Mouse (Mus musculus): ENCODE measurements around the gene Plxdc1. TPM values are rescaled to one million over a fixed set of nuclear protein-coding genes. Genes with fewer than 3 reads are reported as not detected.
"Not testable (repeated sequence)": the region's sequence is repeated elsewhere in the genome, so short reads cannot be mapped to it uniquely, and the experiment has no call there.

The Plxdc1 gene
- polyA plus RNA-seq, 1 experiment from 2014 or later = 2.0 TPM

DNA sequence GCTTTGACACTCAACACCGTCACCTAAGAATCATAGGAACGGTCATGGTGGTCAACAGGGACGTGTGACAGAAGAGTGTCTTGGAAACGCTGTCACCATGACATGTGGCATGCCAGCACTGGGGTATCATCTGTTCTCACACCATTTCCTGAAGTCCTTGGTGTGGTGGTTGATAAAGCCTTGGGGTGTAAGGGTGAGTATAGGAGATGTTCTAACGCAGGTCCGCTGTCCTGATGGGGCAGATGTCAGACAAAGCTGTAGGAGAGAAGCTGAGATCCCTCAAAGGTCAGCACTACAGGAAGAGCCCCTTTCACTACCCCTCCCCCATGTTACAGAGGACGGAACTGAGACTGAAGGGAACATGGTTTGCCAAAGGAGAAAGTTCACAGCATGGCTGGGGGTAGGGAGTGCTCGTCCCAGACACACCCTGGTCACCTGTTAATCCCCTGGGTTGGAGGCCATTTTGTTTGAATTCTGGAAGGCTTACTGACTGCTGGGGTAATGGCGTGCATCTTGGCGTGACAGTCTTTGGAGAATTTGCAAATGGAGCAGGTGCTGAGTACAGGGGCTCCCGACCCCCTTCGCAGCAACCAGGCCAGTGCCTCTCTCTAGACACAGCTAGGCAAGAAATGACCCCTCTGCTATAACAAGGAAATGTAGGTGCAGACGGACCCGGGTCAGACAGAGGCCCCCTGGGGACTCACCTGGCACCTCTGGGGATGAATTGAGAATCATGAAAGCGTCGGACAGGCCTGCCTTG is 32.9 kb downstream of the Plxdc1 start:
- 79% methylated on average over 14 of the region's 16 CpGs for WGBS
- Histone ChIP-seq H3K27ac (replicated peaks; ENCODE audit: low read depth, low read length) (no peak overlapping the region), H3K9me3 (ENCODE audit: control insufficient read depth, low read length) (no peaks in the 10 kb centered on the region), H3K27me3 (replicated peaks; ENCODE audit: control insufficient read depth, insufficient read depth, low read length) (no peaks in the 10 kb centered on the region), H3K4me1 (ENCODE audit: control insufficient read depth, insufficient read depth, low read length) (peaks cover 4% of the 10 kb centered on the region; the same call in 1 of the 2 replicates), H3K4me3 (ENCODE audit: low read depth, low read length) (no peak overlapping the region), H3K36me3 (ENCODE audit: control insufficient read depth, insufficient read depth, low read length) (no peaks in the 10 kb centered on the region), H3K4me2 (ENCODE audit: low read depth, low read length) (no peak overlapping the region), H3K9ac (ENCODE audit: low read depth, low read length) (no peak overlapping the region)
- ATAC-seq (ENCODE audit: low read depth) (no peak), DNase-seq (ENCODE audit: low spot score) (no peak)

DNA sequence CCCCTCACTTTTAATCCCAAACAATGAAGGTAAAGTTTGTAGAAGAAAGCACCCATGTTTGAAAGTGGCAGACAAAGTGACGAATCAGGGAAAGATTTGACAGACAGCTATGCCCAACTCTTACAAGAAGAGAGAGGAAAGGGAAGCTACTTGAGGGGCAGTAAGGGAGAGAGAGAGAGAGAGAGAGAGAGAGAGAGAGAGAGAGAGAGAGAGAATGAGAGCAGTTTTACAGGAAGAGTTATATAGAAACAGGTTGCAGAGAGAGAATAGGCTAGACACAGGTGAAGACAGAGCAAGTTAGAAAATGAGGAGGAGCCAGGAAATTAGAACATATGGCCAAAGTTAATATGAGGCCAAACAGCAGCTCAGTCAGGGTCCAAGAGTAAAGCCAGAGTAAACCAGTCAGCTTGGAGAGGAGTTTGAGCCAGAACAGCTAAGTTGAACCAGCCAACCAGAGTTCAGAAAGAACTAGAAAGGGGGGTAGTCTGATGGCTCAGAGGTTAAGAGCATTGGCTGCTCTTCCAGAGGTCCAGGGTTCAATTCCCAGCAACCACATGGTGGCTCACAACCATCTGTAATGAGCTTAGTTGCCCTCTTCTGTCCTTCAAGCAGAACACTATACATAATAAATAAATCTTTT is 33.8 kb downstream of the Plxdc1 start:
- H3K4me1 ChIP-seq (ENCODE audit: control insufficient read depth, insufficient read depth, low read length) = peaks cover 4% of the 10 kb centered on the region; the same call in 1 of the 2 replicates
- H3K36me3 ChIP-seq (ENCODE audit: control insufficient read depth, insufficient read depth, low read length) = no peaks in the 10 kb centered on the region
- no peak overlapping the region for H3K27ac ChIP-seq (replicated peaks; ENCODE audit: low read depth, low read length)
- no peaks in the 10 kb centered on the region for H3K9me3 ChIP-seq (ENCODE audit: control insufficient read depth, low read length)
- 74% methylated on average over 1 of the region's 1 CpGs for WGBS
- ATAC-seq (ENCODE audit: low read depth) (no peak), DNase-seq (ENCODE audit: low spot score) (no peak)
- no peaks in the 10 kb centered on the region for H3K27me3 ChIP-seq (replicated peaks; ENCODE audit: control insufficient read depth, insufficient read depth, low read length)
- H3K4me2 ChIP-seq (ENCODE audit: low read depth, low read length) = no peak overlapping the region
- H3K4me3 ChIP-seq (ENCODE audit: low read depth, low read length) = no peak overlapping the region
- no peak overlapping the region for H3K9ac ChIP-seq (ENCODE audit: low read depth, low read length)

DNA sequence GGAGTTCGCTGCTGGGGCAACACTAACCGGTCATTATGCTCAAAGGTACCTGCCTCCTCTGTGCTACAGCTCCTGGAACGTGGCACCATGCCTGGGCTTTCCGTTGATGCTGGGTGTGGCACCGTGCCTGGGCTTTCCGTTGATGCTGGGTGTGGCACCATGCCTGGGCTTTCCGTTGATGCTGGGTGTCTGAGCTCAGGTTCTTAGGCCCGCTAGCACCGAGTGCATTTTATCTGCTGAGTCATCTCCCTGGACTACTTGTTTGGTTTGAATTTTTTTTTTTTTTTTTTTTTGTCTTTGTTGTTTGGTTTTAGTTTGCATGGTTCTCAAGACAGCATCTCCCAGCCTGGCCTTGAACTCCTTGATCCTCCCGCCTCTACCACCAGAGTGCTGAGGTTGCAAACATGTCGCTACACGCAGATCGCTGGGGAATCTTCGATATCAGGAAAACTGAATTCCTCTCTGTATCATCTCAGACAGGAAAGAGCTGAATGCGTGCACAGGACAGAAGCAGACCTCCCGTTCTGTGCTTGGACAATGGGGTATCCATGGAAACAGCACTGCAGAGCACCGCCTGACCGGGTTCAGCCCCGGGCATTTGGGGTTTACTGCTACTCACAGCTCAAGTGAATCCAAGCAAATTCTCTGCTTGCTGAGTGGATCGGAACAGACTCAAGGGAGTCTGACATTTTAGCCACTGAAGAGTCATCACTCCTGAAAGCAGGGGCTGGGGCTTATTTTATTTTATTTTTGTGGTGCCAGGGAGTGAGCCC is 36.4 kb downstream of the Plxdc1 start:
- ATAC-seq (ENCODE audit: low read depth) (peak; percentile 60; the same call in 1 of the 2 replicates), DNase-seq (ENCODE audit: low spot score) (peak; percentile 63)
- no peak overlapping the region; the same call in 1 of the 2 replicates for H3K9ac ChIP-seq (ENCODE audit: low read depth, low read length)
- H3K9me3 ChIP-seq (ENCODE audit: control insufficient read depth, low read length) = no peaks in the 10 kb centered on the region
- H3K36me3 ChIP-seq (ENCODE audit: control insufficient read depth, insufficient read depth, low read length) = no peaks in the 10 kb centered on the region
- 51% methylated on average over 20 of the region's 20 CpGs for WGBS
- H3K4me2 ChIP-seq (ENCODE audit: low read depth, low read length) = no peak overlapping the region
- H3K4me1 ChIP-seq (ENCODE audit: control insufficient read depth, insufficient read depth, low read length) = peaks cover 4% of the 10 kb centered on the region; the same call in 1 of the 2 replicates
- no peak overlapping the region for H3K27ac ChIP-seq (replicated peaks; ENCODE audit: low read depth, low read length)
- no peak overlapping the region for H3K4me3 ChIP-seq (ENCODE audit: low read depth, low read length)
- H3K27me3 ChIP-seq (replicated peaks; ENCODE audit: control insufficient read depth, insufficient read depth, low read length) = no peaks in the 10 kb centered on the region

DNA sequence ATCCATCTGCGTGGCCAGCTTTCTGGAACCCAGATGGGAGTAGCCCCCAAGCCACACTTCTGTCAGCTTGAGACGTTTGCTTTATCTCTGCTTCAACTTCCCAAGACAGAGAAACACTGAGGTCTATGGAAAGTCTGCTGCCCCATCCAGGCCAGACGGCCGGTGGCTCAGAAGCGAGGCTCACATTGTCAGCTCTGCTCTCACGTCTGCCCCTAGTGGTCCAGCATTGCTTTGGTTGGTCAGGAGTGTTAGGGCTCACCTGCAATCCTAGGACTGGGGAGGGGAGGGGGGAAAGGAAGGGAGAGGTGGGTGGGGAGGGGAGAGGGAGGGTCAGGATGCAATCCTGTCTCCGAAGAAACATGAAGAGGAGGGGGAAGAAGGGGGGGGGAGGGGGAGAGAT is 38.8 kb downstream of the Plxdc1 start:
- no peaks in the 10 kb centered on the region for H3K36me3 ChIP-seq (ENCODE audit: control insufficient read depth, insufficient read depth, low read length)
- H3K27ac ChIP-seq (replicated peaks; ENCODE audit: low read depth, low read length) = no peak overlapping the region
- H3K4me2 ChIP-seq (ENCODE audit: low read depth, low read length) = no peak overlapping the region
- H3K27me3 ChIP-seq (replicated peaks; ENCODE audit: control insufficient read depth, insufficient read depth, low read length) = no peaks in the 10 kb centered on the region
- peaks cover 4% of the 10 kb centered on the region; the same call in 1 of the 2 replicates for H3K4me1 ChIP-seq (ENCODE audit: control insufficient read depth, insufficient read depth, low read length)
- WGBS = 12% methylated on average over 7 of the region's 7 CpGs
- peak; percentile 36 for DNase-seq (ENCODE audit: low spot score)
- no peak overlapping the region for H3K4me3 ChIP-seq (ENCODE audit: low read depth, low read length)
- H3K9me3 ChIP-seq (ENCODE audit: control insufficient read depth, low read length) = no peaks in the 10 kb centered on the region
- H3K9ac ChIP-seq (ENCODE audit: low read depth, low read length) = no peak overlapping the region
- no peak for ATAC-seq (ENCODE audit: low read depth)

DNA sequence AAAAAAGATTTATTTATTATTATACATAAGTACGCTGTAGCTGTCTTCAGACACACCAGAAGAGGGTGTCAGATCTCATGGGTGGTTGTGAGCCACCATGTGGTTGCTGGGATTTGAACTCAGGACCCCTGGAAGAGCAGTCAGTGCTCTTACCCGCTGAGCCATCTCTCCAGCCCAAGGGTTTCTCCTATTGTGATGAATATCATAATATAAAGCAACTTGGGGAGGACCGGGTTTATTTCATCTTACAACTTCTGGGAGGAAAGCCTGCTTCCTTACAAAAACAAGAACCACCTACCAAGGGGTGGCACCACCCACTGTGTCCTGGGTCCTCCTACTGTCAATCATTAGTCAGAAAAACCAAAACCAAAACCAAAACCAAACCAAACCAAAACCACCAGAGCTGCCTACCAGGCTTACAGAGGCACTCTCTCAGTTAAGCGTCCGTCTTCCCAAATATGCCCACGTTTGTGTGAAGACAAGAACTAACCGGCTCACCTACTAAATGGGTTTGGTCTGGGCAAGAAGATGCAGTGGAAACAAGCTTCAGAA is 40.4 kb downstream of the Plxdc1 start:
- not testable (repeated sequence) for H3K36me3 ChIP-seq (ENCODE audit: control insufficient read depth, insufficient read depth, low read length); H3K4me2 ChIP-seq (ENCODE audit: low read depth, low read length); H3K9me3 ChIP-seq (ENCODE audit: control insufficient read depth, low read length); H3K9ac ChIP-seq (ENCODE audit: low read depth, low read length); H3K27ac ChIP-seq (replicated peaks; ENCODE audit: low read depth, low read length); H3K4me1 ChIP-seq (ENCODE audit: control insufficient read depth, insufficient read depth, low read length); DNase-seq (ENCODE audit: low spot score); H3K4me3 ChIP-seq (ENCODE audit: low read depth, low read length); ATAC-seq (ENCODE audit: low read depth); H3K27me3 ChIP-seq (replicated peaks; ENCODE audit: control insufficient read depth, insufficient read depth, low read length)
- WGBS = 89% methylated on average over 7 of the region's 7 CpGs

DNA sequence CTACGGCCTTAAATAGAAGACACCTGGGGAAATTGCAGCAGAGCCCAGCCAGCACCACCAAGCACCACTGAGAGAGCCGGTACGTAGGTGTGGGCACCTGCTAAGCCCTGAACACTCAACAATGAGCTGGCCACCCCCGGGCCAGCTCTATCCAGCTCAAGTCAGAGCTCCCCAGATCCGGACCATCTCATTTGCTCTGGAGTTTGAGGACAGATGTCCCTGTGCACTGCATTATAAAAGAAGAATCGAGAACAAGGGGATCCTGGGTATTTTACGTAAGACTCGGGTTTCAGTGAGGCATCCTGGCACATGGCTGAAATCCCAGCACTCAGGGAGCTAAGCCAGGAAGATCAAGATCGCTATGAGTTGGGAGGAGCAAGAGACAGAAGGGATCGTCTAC is 41.2 kb downstream of the Plxdc1 start:
- DNase-seq (ENCODE audit: low spot score) (no peak), ATAC-seq (ENCODE audit: low read depth) (no peak)
- H3K27ac ChIP-seq (replicated peaks; ENCODE audit: low read depth, low read length) = no peak overlapping the region
- peaks cover 2% of the 10 kb centered on the region; the same call in 1 of the 2 replicates for H3K4me1 ChIP-seq (ENCODE audit: control insufficient read depth, insufficient read depth, low read length)
- no peak overlapping the region for H3K9ac ChIP-seq (ENCODE audit: low read depth, low read length)
- no peaks in the 10 kb centered on the region for H3K9me3 ChIP-seq (ENCODE audit: control insufficient read depth, low read length)
- H3K4me3 ChIP-seq (ENCODE audit: low read depth, low read length) = no peak overlapping the region
- no peaks in the 10 kb centered on the region for H3K36me3 ChIP-seq (ENCODE audit: control insufficient read depth, insufficient read depth, low read length)
- 71% methylated on average over 10 of the region's 10 CpGs for WGBS
- H3K4me2 ChIP-seq (ENCODE audit: low read depth, low read length) = no peak overlapping the region
- H3K27me3 ChIP-seq (replicated peaks; ENCODE audit: control insufficient read depth, insufficient read depth, low read length) = no peaks in the 10 kb centered on the region

DNA sequence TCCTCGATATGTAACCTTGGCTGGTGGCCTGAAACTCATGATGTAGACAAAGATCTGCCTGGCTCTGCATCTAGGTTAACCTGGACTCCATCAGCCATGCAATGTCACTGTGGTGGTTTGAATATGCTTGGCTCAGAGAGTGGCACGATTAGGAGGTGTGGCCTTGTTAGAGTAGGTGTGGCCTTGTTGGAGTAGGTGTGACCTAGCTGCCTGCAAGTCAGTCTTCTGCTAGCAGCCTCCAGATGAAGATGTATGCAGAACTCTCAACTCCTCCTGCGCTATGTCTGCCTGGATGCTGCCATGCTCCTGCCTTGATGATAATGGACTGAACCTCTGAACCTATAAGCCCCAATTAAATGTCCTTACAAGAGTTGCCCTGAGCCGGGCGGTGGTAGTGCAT is 43.0 kb downstream of the Plxdc1 start:
- no peak overlapping the region for H3K4me2 ChIP-seq (ENCODE audit: low read depth, low read length)
- 85% methylated on average over 5 of the region's 5 CpGs for WGBS
- no peaks in the 10 kb centered on the region for H3K9me3 ChIP-seq (ENCODE audit: control insufficient read depth, low read length)
- ATAC-seq (ENCODE audit: low read depth) = no peak
- H3K4me3 ChIP-seq (ENCODE audit: low read depth, low read length) = no peak overlapping the region
- DNase-seq (ENCODE audit: low spot score) = no peak
- H3K4me1 ChIP-seq (ENCODE audit: control insufficient read depth, insufficient read depth, low read length) = no peaks in the 10 kb centered on the region
- H3K27me3 ChIP-seq (replicated peaks; ENCODE audit: control insufficient read depth, insufficient read depth, low read length) = no peaks in the 10 kb centered on the region
- no peaks in the 10 kb centered on the region for H3K36me3 ChIP-seq (ENCODE audit: control insufficient read depth, insufficient read depth, low read length)
- no peak overlapping the region for H3K9ac ChIP-seq (ENCODE audit: low read depth, low read length)
- H3K27ac ChIP-seq (replicated peaks; ENCODE audit: low read depth, low read length) = no peak overlapping the region

DNA sequence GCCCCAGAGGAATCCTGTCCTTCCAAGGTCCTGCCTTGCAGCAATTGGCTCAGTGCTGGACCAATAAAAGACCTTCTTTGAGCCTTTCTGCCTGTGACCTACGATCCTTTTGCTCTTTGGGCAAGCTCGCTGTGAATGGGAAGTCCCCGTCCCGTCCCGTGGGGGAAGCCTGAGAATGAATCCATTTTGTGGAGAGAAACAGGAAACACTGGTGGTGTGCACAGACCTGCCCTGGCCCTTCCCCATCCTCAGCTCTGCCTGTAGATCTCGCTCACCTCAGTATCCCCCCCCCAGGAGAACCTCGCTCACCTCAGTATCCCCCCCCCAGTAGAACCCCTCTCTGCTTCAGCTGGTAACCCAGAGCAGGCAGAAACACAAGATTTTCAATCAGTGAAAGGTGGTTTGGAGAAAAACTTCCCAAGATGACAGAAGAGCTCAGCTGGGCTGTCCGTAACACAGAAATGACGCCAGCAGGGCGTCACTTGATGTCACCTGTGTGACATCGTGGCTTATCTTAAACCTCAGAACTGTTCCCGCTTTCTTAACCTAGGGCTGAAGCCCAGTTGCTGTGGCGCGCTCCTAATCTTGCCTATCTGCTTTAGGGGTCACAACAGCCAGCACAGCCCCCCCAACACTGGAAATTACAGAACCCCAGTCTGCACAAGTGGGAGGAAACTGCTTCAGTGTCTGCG is 43.7 kb downstream of the Plxdc1 start:
- H3K36me3 ChIP-seq (ENCODE audit: control insufficient read depth, insufficient read depth, low read length) = no peaks in the 10 kb centered on the region
- H3K9ac ChIP-seq (ENCODE audit: low read depth, low read length) = no peak overlapping the region
- ATAC-seq (ENCODE audit: low read depth) (no peak), DNase-seq (ENCODE audit: low spot score) (no peak)
- H3K4me1 ChIP-seq (ENCODE audit: control insufficient read depth, insufficient read depth, low read length) = no peaks in the 10 kb centered on the region
- no peak overlapping the region for H3K4me2 ChIP-seq (ENCODE audit: low read depth, low read length)
- H3K27ac ChIP-seq (replicated peaks; ENCODE audit: low read depth, low read length) = no peak overlapping the region
- WGBS = 75% methylated on average over 15 of the region's 15 CpGs
- H3K4me3 ChIP-seq (ENCODE audit: low read depth, low read length) = no peak overlapping the region
- no peaks in the 10 kb centered on the region for H3K9me3 ChIP-seq (ENCODE audit: control insufficient read depth, low read length)
- H3K27me3 ChIP-seq (replicated peaks; ENCODE audit: control insufficient read depth, insufficient read depth, low read length) = no peaks in the 10 kb centered on the region

Measured in embryonic facial prominence, embryonic 14.5 days (tissue).